Mouse (Mus musculus): ENCODE results near the gene Cpt1b.

- TF ChIP-seq CTCF (IDR thresholded peaks at IDR 0.05; ENCODE audit: borderline replicate concordance, insufficient read depth, low read depth, low read length) (no peak), POLR2A (IDR thresholded peaks at IDR 0.05; ENCODE audit: borderline replicate concordance, insufficient read depth, low read length) (no peak)
Observed at GRCm38 (mm10) chr15:89421938-89422337, 3.7 kb downstream of the Cpt1b start.

All from cerebellum, adult 2 months (tissue).